Mouse (Mus musculus) kidney, postnatal 4 days (tissue): ENCODE results near the gene Gal3st2.
"Not testable (repeated sequence)": the region's sequence is repeated elsewhere in the genome, so short reads cannot be mapped to it uniquely, and the experiment has no call there.

Experiments
- DNase-seq, 2 experiments: peaks; one replicate each; pipeline ENCODE4 v3.0.0; 2021; ENCODE audit warnings: mixed read lengths in 2 of 2

Gene Gal3st2

GRCm38 (mm10) chr1:93871594-93872105, 10.5 kb downstream of the Gal3st2 start:
- DNase-seq = not testable (repeated sequence)

GRCm38 (mm10) chr1:93874405-93874804, 13.3 kb downstream of the Gal3st2 start:
- not testable (repeated sequence) for DNase-seq

GRCm38 (mm10) chr1:93881778-93882177, 20.7 kb downstream of the Gal3st2 start:
- DNase-seq = not testable (repeated sequence)

GRCm38 (mm10) chr1:93890936-93891335, 29.8 kb downstream of the Gal3st2 start:
- DNase-seq = not testable (repeated sequence)

- not testable (repeated sequence) for DNase-seq
Measured at GRCm38 (mm10) chr1:93897395-93897794, 36.3 kb downstream of the Gal3st2 start.

DNA sequence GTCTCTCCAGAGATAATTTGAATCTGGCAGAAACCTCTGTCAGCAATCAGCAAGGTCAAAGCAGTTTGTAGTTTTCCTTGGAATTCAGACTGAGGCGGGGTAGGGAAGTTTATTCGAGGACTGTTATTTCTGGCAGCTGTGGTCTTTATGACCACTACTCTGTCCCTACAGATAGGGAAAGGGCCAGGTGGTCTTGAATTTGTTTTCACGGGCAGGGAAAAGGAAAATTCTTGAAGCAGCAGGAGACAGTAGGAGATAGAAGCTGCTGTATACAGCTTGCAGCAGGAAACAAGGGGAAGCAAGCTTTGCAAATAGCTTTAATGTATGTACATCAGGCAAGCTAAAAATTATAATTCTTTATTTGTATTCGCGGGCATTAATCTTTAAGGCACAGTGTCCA, 40.2 kb downstream of the Gal3st2 start:
- DNase-seq = not testable (repeated sequence)

GRCm38 (mm10) chr1:93906690-93907089, 45.6 kb downstream of the Gal3st2 start:
- DNase-seq = not testable (repeated sequence)

- DNase-seq = not testable (repeated sequence)
Measured at GRCm38 (mm10) chr1:93908977-93909586, 48.0 kb downstream of the Gal3st2 start.

DNA sequence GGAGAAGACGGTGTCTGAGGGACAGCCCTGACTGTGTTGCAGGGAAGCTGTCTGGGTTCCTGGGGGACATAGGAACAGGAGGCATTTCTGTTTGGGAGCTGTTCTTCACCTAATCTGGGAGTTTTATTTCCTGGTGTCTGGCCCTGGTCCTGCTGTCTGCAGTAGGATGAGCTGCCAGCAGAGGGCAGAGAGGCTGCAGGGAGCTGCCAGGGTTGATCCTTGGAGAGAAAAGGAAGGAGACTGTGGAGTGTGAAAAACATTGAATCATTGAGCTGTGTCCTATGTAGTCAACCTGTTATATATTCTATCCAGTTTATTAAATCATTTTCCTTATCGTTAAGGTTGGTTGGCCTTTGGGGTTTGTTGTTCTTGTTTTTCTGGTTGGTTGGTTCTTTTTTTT, 50.8 kb downstream of the Gal3st2 start:
- DNase-seq = not testable (repeated sequence)

DNA sequence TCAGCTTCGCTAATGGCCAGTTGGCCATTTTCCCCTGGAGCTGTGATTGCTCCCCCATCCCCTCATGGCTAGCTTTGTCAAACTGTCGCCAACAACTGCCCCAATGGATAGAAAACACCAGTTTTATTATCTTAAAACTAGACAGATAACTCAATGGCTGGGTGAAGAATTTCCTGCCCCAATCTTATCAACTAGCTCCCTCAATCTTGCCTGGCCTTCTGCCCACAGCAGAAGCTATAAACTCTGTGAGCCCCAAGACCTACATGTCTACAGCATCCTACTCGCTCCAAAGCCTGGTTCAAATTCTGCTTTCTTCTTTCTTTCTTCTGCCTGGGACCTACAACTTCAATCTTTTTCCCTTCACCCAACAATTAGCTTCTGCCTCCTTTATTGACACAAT, 56.1 kb downstream of the Gal3st2 start:
- not testable (repeated sequence) for DNase-seq

GRCm38 (mm10) chr1:93918011-93918410, 56.9 kb downstream of the Gal3st2 start, which contains the start of gene Gal3st2b:
Gene Gal3st2b (plus strand): TSS chr1:93918311.
- DNase-seq = not testable (repeated sequence)

GRCm38 (mm10) chr1:93918775-93919174, 57.7 kb downstream of the Gal3st2 start:
- DNase-seq = not testable (repeated sequence)

GRCm38 (mm10) chr1:93919321-93919720, 58.2 kb downstream of the Gal3st2 start:
- not testable (repeated sequence) for DNase-seq

DNA sequence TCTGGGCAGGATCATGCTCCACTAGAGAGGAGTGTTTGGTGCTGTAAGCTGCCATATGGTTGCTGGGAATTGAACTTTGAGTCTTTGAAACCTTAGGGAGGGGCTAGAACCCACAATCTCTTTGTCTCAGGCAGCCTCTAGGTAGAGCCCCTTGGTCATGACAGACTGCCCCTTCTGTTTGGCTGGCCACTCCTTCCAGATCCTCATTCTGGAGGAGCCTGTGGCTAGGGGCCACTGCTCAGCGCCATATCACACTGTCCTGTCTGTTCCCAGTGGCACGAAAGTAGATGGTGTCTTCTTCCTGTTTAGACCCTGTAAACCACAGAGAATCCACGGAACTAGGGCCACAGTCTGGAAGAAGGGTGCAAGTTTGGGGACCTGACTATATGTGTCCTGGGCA, 61.5 kb downstream of the Gal3st2 start:
- not testable (repeated sequence) for DNase-seq

DNA sequence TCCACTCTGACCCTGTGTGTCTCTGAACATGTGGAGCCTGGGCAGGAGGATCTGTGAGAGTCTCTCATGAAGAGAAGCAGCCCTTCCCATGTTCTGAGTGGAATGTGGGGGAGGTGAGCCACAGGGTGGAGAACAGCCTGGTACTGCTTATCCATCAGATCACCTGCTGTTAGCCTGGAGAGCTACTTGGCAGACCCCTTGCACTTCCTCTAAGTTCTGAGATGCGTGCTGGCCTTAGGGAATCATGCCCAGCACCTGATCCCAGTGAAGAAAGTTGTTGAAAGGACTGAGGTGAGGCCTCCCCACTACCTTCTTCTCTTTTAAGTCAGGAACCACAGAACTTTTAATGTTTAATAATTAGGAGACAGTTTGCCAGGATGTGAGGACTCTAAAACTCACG, 62.0 kb downstream of the Gal3st2 start:
- not testable (repeated sequence) for DNase-seq
